Mouse (Mus musculus) liver, embryonic 14.5 days (tissue): ENCODE measurements around the gene Tsen15.

Source experiments
- CTCF ChIP-seq: IDR thresholded peaks from 2 replicates; pipeline ENCODE4 v1.5.1; 2016; ENCODE audit warnings: antibody characterized with exemption, low read depth, control low read depth
- EP300 ChIP-seq: IDR thresholded peaks from 2 replicates; pipeline ENCODE4 v1.6.1; 2016; ENCODE audit warnings: antibody characterized with exemption, low read depth

- TF ChIP-seq CTCF: no peak
- no peak for TF ChIP-seq EP300
Observed at GRCm38 (mm10) chr1:152413116-152413515, 26.6 kb upstream of the Tsen15 start.
